Mouse (Mus musculus): ENCODE measurements around the gene Rcn3.

DNA sequence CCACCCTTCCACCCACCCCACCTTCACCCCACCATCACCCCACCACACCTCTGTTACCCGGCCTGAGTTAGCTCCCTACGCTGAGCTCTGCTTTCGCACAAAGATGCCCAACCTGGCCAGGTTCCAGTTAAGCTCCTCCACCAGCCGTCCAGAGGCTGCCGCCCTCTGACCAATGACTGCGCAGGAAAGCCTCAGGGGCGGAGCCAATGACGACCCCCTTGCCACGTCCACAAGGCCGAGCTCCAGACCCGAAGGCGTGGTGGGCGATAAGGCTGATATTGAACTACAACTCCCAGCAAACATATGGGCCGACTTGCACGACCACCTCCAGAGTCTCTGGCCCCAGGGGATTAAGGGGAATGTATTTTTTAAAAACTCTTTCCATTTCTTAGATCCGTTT is at the start of gene Rcn3:
- no peak for TF ChIP-seq CTCF (IDR thresholded peaks at IDR 0.05; ENCODE audit: borderline replicate concordance, control insufficient read depth, extremely low read depth, insufficient read depth, low read length, poor library complexity)
- no peak for TF ChIP-seq POLR2A (IDR thresholded peaks at IDR 0.05; ENCODE audit: control insufficient read depth, extremely low read depth, insufficient read depth, low read length, poor library complexity)

Measured in thymus, adult 2 months (tissue).